Mouse (Mus musculus) yolk sac, embryonic 10.5 days (tissue): ENCODE data around the gene Adamtsl3.

Experiments
- DNase-seq: peaks from one replicate; pipeline ENCODE4 v3.0.0-alpha.2; 2017; ENCODE audit warnings: low spot score

Adamtsl3 gene

GRCm38 (mm10) chr7:82502511-82502910, 167.0 kb downstream of the Adamtsl3 start:
- no peak for DNase-seq

GRCm38 (mm10) chr7:82504101-82504500, 168.6 kb downstream of the Adamtsl3 start:
- peak; percentile 26 for DNase-seq

GRCm38 (mm10) chr7:82530583-82530982, 195.1 kb downstream of the Adamtsl3 start:
- no peak for DNase-seq

DNA sequence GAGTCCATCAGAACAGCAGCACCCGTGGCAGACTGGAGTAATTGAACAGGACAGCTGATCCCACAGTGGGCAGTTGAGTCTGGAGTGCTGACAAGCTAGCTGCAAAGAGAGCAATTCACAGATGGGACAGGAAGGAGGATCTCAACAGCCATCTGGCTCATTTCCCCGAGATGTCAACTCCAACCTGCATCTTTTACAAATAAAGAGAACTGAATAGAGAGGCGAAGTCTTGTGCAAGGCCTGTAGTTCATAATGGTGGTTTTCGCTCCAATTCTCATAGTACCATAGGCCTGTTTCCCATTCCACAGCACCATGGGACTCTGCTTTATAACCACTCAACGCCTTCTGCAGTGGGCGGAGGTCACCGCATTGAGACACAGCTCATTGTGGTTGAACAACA, 195.9 kb downstream of the Adamtsl3 start:
- no peak for DNase-seq

DNA sequence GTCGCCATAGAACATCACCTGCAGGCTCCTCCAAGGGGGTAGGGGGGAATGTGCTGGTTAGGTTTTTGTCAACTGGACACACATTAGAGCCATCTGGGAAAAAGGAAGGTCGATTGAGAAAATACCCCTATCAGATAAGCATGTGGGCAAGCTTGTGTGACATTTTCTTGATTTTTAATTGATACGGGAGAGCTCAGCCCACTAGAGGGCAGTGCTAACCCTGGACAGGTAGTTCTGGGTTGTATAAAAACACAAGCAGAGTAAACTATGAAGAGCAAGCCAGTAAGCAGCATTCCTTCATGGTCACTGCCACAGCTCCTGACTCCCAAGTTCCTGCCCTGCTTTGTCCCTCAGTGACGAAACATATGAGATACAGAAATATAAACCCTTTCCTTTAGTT, 197.7 kb downstream of the Adamtsl3 start:
- DNase-seq, result no peak

DNA sequence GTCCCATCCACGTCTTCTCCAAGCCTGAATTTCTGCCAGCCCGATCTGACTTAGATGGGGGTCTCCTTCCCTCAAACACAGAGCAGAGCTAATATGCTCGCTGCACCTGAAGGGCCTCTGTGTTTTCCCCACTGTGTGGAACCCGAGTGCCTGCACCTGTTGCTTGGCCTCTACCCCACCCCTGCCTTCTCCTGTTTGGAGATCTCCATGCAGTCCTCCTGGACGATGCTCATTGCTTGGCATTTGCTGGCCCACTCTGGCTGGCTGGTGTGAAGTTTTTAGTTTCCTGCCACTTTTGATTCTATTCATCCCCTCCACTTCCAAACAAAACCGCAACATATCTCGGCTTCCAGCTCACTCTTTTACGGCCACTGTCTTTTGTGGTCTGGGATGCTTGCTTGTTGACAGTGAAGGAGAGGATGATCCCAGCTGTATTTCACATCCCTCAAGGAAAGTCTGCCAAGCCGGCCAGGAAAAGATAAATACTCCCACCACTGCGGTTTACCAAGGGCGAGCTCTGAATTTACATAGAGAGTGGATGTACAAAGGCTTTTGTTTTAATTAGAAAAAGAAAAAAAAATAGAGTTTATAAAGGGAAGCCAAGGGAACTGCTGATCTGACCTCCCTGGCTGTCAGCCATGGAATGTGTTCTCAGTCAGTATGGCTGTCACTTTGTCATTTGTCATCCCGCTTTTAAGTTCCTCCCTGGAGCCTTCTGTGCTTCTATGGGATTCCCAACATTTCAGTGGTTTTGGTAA, 198.4 kb downstream of the Adamtsl3 start:
- no peak for DNase-seq

- no peak for DNase-seq
These were observed 209.0 kb downstream of the Adamtsl3 start for GRCm38 (mm10) chr7:82544390-82544919.

DNA sequence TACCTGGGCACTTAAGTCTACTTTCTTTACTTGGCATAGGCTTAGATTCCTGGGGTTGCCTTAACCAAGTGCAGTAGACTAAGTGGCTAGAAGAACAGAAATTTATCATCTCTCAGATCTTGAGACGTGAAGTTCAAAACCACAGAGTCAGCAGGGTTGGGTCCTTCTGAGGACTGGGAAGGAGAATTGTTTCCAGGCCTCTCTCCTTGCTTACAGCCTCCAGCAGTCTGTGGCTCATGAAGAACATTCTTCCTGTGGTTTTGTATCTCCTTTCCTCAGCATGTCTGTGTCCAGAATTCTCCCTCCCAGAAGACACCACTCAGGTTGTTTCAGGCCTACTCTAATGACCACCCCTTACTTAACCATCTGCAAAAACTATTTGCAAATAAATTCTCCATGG, 216.5 kb downstream of the Adamtsl3 start:
- DNase-seq, result no peak

GRCm38 (mm10) chr7:82555803-82556202, 220.3 kb downstream of the Adamtsl3 start:
- no peak for DNase-seq

DNA sequence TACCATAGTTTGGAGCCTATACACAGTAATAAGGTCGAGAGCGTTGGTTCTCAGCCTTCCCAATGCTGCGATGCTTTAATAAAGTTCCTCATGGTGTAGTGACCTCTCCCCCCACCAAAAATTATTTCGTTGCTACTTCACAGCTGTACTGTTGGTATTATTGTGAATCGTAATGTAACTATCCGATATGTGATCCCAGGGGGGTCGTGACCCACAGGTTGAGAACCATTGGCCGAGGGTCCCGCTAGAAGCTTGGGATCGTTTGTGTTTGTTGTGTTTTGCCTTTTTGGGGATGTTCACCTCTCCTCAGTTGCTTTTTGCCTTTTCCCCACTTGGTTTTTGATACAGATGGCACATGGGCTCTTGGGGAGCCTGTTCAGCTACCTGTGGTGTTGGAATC, 220.9 kb downstream of the Adamtsl3 start:
- DNase-seq, result no peak

DNA sequence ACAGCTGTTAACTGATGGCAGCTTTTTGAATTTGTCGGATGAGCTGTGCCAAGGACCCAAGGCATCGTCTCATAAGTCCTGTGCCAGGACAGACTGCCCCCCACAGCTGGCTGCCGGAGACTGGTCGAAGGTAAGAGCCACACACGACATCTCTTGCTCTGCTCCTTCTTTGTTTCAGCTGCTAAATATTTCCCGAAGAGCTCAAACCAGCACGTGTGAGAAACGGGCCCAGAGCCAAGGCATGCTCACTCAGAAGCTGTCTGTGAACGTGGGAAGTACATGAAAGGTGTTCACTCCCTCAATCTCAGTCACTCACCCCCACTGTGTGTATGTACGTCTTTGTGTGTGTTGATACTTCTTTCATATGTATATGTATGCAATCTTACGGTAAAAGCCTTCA, 221.6 kb downstream of the Adamtsl3 start:
- no peak for DNase-seq

DNA sequence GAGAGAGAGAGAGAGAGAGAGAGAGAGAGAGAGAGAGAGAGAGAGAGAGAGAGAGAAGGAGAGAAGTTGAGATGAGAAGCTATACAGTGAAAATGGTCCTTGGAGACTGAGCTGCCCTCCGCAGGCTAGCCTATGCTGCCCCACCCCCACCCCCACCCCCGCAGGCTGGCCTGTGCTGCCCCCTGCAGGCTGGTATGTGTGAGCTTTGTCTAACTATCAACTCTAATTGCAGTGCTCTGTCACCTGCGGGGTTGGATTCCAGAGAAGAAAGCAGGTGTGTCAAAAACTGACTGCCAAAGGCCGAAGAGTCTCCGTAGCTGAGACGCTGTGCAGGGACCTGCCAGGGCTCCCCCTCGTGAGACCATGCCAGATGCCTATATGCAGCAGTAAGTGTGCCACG, 231.2 kb downstream of the Adamtsl3 start:
- DNase-seq, result no peak

- no peak for DNase-seq
These were observed 232.3 kb downstream of the Adamtsl3 start for GRCm38 (mm10) chr7:82567811-82568210.

DNA sequence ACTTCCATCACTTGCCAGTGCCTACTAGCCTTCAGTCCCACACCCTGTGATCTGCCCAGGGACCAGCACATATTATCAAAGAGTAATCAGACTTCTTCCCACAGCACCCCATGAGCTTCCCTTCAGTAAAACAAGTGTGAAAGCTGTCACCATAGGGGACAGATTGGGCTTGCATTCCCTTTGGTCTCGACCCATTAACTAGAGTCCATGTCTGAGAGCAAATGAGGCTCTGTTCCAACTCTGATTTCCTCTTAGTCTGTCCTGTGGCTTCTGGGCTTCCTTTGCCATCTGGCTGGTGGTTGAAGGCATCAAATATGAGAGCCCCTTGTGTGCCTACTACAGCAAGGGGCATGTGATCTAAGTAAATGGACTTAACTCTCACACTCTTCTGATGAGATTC, 237.5 kb downstream of the Adamtsl3 start:
- DNase-seq, result no peak

DNA sequence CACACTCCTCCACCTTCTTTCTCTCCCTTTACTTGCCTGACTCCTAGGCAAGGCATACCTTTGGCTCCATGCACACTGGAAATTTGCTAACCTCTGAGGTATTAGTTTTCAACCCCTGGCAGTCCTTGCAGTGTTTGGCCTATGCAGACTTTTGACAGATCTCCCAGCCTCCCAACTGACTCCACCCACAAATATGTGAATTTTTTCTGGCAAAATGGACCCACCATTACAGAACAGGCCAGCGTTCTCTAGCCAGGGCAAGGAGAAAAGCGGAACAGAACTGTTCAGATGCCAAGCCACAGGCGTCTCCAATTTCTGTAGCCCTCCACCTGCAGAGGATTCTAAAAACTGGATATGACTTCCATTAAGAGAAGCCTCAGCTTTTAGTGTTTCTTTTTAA, 244.5 kb downstream of the Adamtsl3 start:
- no peak for DNase-seq

DNA sequence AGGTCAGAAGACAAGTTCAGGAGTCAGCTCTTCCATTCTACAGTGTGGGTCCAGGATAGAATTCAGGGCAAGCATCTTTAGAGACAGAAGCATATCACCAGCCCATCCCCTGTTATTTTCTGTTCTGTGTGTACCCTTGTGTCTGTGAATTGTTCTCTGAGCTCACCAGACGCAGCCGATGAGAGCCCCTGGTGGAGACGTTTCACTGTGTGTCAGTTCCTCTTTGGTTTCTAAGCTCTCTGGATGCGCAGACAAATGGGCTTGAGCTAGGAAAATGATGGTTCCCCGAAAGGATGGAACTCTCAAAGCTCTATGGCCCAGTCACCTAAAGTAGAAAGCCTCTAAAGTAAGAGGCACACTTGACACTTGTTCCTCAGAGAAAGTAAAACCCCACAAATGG, 246.3 kb downstream of the Adamtsl3 start:
- no peak for DNase-seq

DNA sequence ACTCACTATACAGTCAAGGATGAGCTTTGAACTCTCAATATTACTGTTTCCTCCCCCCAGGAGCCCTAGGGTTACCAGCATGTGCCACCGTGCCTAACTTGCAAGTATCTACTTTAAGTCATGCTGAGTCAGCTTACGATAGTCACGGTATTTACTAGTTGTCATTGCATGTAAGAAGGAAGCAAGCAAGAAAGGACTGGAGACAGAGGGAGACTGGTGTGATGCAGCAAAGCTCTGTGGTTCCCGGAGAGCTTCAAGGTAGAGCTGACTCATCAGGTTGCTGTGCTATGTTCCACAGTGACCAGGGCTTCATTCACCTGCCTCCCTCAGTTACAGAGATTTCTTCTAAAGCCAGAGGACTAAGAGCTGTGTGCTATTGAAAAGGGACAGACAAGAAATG, 247.0 kb downstream of the Adamtsl3 start:
- no peak for DNase-seq

DNA sequence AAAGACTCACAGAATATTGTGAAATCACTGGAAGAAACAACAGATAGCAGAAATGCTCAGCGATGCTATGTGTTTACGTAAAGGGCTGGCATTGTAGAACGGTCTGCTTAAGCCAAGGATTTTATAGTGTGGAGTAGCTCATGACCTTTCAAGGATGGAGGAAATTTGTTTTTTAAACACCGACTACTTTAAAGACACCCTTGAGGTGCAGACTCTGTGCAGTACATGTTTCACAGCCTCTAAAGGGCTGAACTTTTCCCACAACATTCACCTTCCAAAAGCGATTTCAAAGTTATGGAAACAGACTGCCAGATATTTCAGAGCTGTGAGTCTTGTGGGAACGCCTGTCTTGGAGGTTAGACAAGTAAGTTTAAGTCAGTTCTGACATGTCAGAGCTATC, 255.4 kb downstream of the Adamtsl3 start:
- DNase-seq, result no peak

DNA sequence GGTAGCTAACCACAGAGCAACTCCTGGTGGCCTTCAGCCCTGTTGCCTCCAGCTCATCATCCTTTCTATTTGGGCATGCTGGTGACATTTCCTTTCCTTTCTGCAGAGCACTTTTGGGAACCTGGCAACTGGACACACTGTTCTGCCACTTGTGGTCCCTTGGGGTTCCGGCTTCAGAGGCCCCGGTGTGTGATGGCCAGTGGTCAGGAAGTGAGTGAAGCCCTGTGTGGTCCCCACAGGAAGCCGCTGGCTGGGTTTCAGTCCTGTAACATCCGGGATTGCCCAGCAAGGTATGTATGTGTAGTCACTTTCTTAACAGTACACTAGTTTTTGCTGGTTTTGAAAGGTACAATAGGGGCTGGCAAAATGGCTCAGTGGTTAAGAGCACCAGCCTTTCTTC, 266.5 kb downstream of the Adamtsl3 start:
- DNase-seq, result no peak

DNA sequence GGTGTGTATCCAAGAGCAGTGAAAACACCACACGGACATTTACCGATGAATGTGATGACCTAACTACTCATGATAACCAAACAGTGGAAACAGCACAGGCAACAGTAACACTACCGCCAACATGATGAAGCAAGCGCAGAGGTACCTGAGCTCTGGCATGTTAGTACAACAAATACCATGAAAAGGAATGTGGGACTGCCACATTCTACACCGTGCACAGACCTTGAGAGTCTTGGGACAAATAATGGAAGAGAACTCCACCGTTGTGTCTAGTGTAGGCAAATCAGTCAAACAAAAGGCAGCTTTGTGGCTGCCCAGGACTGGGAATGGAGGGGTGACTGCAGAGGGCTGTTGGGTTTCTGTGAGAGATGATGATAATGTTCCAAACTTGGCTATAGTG, 269.9 kb downstream of the Adamtsl3 start:
- DNase-seq, result no peak

GRCm38 (mm10) chr7:82609629-82610028, 274.1 kb downstream of the Adamtsl3 start:
- no peak for DNase-seq

- peak; percentile 54 for DNase-seq
These were observed 289.8 kb downstream of the Adamtsl3 start for GRCm38 (mm10) chr7:82625342-82625741.

DNA sequence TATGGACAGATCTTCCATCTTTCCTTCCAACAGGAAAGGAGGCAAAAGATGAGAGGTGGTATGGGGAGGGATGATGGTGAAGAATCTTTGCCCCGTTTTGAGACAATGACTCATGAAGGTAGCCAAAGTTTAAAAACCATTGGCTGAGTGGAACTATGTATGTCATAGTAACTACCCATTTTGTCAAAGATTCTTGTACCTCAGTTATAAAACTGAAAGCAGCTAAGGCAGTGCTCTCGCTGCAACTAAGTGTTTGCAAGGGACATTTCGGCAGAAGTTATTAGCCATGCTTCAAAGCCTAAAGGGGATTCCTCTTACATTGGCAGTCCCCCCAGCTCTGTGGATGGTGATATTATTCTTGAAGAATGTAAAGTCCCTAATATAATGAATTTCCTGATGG, 311.7 kb downstream of the Adamtsl3 start:
- no peak for DNase-seq

DNA sequence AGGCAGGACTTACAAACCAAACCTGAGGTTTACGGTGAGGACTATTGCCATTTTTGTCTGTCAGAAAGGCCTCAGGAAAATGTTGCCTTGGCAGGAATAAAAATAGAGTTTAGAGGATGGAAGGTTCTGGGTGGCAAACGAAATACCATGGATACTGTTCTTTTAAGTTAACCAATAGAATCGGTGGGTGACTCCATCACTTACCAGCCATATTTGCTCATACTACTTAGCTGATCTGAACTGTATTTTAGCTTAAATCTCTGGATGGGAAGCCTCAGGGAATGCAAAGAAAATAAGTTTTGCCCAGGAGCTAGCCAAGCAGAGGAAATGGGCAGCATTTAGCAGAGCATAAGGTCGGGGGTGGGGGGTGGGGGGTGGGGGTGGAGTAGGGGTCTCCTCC, 312.4 kb downstream of the Adamtsl3 start:
- no peak for DNase-seq
